Mouse (Mus musculus): ENCODE data around the gene Pglyrp3.
"Not testable (repeated sequence)": the region's sequence is repeated elsewhere in the genome, so short reads cannot be mapped to it uniquely, and the experiment has no call there.

The Pglyrp3 gene

GRCm38 (mm10) chr3:92014283-92014682 lies at the start of gene Pglyrp3:
Gene Pglyrp3 (plus strand): TSS chr3:92014583.
- no peak for DNase-seq (ENCODE audit: low spot score)

GRCm38 (mm10) chr3:92011001-92011400 lies 3.4 kb upstream of the Pglyrp3 start:
- no peak for DNase-seq (ENCODE audit: low spot score)

GRCm38 (mm10) chr3:92024541-92024940 lies 10.2 kb downstream of the Pglyrp3 start:
- not testable (repeated sequence) for DNase-seq (ENCODE audit: low spot score)

GRCm38 (mm10) chr3:92033203-92033602 lies 18.8 kb downstream of the Pglyrp3 start:
- no peak for DNase-seq (ENCODE audit: low spot score)

GRCm38 (mm10) chr3:92033892-92034291 lies 19.5 kb downstream of the Pglyrp3 start:
- DNase-seq (ENCODE audit: low spot score): peak; percentile 18

- no peak for DNase-seq (ENCODE audit: low spot score)
Measured at GRCm38 (mm10) chr3:92050382-92051054, 36.1 kb downstream of the Pglyrp3 start.

- peak; percentile 69 for DNase-seq (ENCODE audit: low spot score)
Measured at GRCm38 (mm10) chr3:92080462-92081284, 66.3 kb downstream of the Pglyrp3 start.

Data from urinary bladder, postnatal 14 days (tissue).